Mouse (Mus musculus) ES-Bruce4 (cell line): ENCODE measurements around the gene Dcaf7. TPM values are rescaled to one million over a fixed set of nuclear protein-coding genes. Genes with fewer than 3 reads are reported as not detected.

Experiments used
- H3K27ac ChIP-seq: 2 replicates; pipeline ENCODE4 v1.5.1; 2012; ENCODE audit warnings: low read length, inconsistent platforms; ENCODE audit not compliant: insufficient read depth
- H3K27me3 ChIP-seq: 2 replicates; pipeline ENCODE4 v1.6.1; 2012; ENCODE audit warnings: mild to moderate bottlenecking, low read length, inconsistent platforms; ENCODE audit not compliant: control insufficient read depth, poor library complexity, insufficient read depth, severe bottlenecking
- H3K36me3 ChIP-seq: 2 replicates; pipeline ENCODE4 v1.6.1; 2012; ENCODE audit warnings: inconsistent platforms, mild to moderate bottlenecking, low read length, moderate library complexity; ENCODE audit not compliant: control insufficient read depth, poor library complexity, insufficient read depth, severe bottlenecking
- H3K4me1 ChIP-seq: one replicate; pipeline ENCODE4 v1.8.1; 2011; ENCODE audit warnings: low read length; ENCODE audit not compliant: control insufficient read depth, insufficient read depth
- H3K4me3 ChIP-seq: 2 replicates; pipeline ENCODE4 v1.5.1; 2011; ENCODE audit warnings: low read depth, mild to moderate bottlenecking, low read length
- H3K9ac ChIP-seq: 2 replicates; pipeline ENCODE4 v1.6.1; 2012; ENCODE audit warnings: low read depth, mild to moderate bottlenecking, inconsistent platforms; ENCODE audit not compliant: poor library complexity, severe bottlenecking
- H3K9me3 ChIP-seq: replicated peaks from 2 replicates; pipeline ENCODE4 v1.6.1; 2012; ENCODE audit warnings: mild to moderate bottlenecking, low read length, inconsistent platforms; ENCODE audit not compliant: control insufficient read depth, poor library complexity, insufficient read depth, severe bottlenecking
- CTCF ChIP-seq: IDR thresholded peaks from one replicate; pipeline ENCODE4 v1.8.1; 2011; ENCODE audit warnings: low read depth, low read length
- EP300 ChIP-seq: IDR thresholded peaks from 2 replicates; pipeline ENCODE4 v1.6.1; 2011; ENCODE audit warnings: low read depth, low read length; ENCODE audit not compliant: insufficient read depth
- POLR2A ChIP-seq: IDR thresholded peaks from one replicate; pipeline ENCODE4 v1.8.1; 2011; ENCODE audit warnings: low read length; ENCODE audit not compliant: insufficient read depth
- polyA plus RNA-seq: library from polyadenylated mRNA; stranded (reverse); fragments of >200 nt; gene quantifications from 2 replicates; pipeline ENCODE4 v1.2.4, GENCODE M21; 2011; ENCODE audit warnings: low read depth; ENCODE audit not compliant: missing spikeins, insufficient read depth, insufficient read length

Dcaf7 gene
- polyA plus RNA-seq, 1 experiment: 48.9 TPM

- Histone ChIP-seq H3K27me3 (no peaks in the 10 kb centered on the region), H3K27ac (peak overlapping the region; percentile 69), H3K9me3 (0 out of 2 replicates have a peak, but pooled peaks cover 3% of the 10 kb centered on the region), H3K9ac (peak overlapping the region; percentile 41), H3K4me3 (peak overlapping the region; percentile 85), H3K4me1 (no peaks in the 10 kb centered on the region), H3K36me3 (no peaks in the 10 kb centered on the region)
- TF ChIP-seq POLR2A (no peak), CTCF (no peak), EP300 (no peak)
Measured at GRCm38 (mm10) chr11:106033491-106033919, 3.2 kb upstream of the Dcaf7 start.

GRCm38 (mm10) chr11:106034986-106035385 lies 1.7 kb upstream of the Dcaf7 start:
- H3K9ac ChIP-seq: no peak overlapping the region
- no peaks in the 10 kb centered on the region for H3K27me3 ChIP-seq
- no peaks in the 10 kb centered on the region for H3K4me1 ChIP-seq
- H3K36me3 ChIP-seq: no peaks in the 10 kb centered on the region
- TF ChIP-seq CTCF (no peak), EP300 (no peak), POLR2A (no peak)
- H3K4me3 ChIP-seq: no peak overlapping the region
- 0 out of 2 replicates have a peak, but pooled peaks cover 3% of the 10 kb centered on the region for H3K9me3 ChIP-seq
- H3K27ac ChIP-seq: no peak overlapping the region

- peak overlapping the region; percentile 89 for H3K9ac ChIP-seq
- H3K4me1 ChIP-seq: no peaks in the 10 kb centered on the region
- no peaks in the 10 kb centered on the region for H3K36me3 ChIP-seq
- no peaks in the 10 kb centered on the region for H3K9me3 ChIP-seq
- TF ChIP-seq POLR2A (no peak), EP300 (no peak), CTCF (no peak)
- H3K27ac ChIP-seq: no peak overlapping the region; the same call in 1 of the 2 replicates
- peak overlapping the region; percentile 87 for H3K4me3 ChIP-seq
- no peaks in the 10 kb centered on the region for H3K27me3 ChIP-seq
Measured at GRCm38 (mm10) chr11:106037418-106037751, 713 bp downstream of the Dcaf7 start.

GRCm38 (mm10) chr11:106044349-106044748 lies 7.7 kb downstream of the Dcaf7 start:
- peaks cover 2% of the 10 kb centered on the region for H3K4me1 ChIP-seq

GRCm38 (mm10) chr11:106045256-106045655 lies 8.6 kb downstream of the Dcaf7 start:
- H3K9ac ChIP-seq: no peak overlapping the region
- TF ChIP-seq CTCF (no peak), EP300 (no peak), POLR2A (no peak)
- peaks cover 5% of the 10 kb centered on the region for H3K36me3 ChIP-seq
- no peak overlapping the region for H3K27ac ChIP-seq
- no peak overlapping the region for H3K4me3 ChIP-seq
- peaks cover 2% of the 10 kb centered on the region for H3K4me1 ChIP-seq
- no peaks in the 10 kb centered on the region for H3K27me3 ChIP-seq
- no peaks in the 10 kb centered on the region for H3K9me3 ChIP-seq

More at GRCm38 (mm10) chr11:106044349-106044748, 7.7 kb downstream of the Dcaf7 start:
- Histone ChIP-seq H3K36me3 (peaks cover 5% of the 10 kb centered on the region), H3K27me3 (no peaks in the 10 kb centered on the region), H3K9ac (no peak overlapping the region), H3K4me3 (no peak overlapping the region), H3K9me3 (no peaks in the 10 kb centered on the region), H3K27ac (no peak overlapping the region)
- TF ChIP-seq EP300 (no peak), CTCF (no peak), POLR2A (no peak)

- Histone ChIP-seq H3K27ac (no peak overlapping the region), H3K9me3 (no peaks in the 10 kb centered on the region), H3K4me3 (no peak overlapping the region), H3K36me3 (peaks cover 7% of the 10 kb centered on the region), H3K27me3 (no peaks in the 10 kb centered on the region), H3K9ac (no peak overlapping the region), H3K4me1 (peaks cover 2% of the 10 kb centered on the region)
- no peak for TF ChIP-seq POLR2A
- no peak for TF ChIP-seq CTCF
- TF ChIP-seq EP300: no peak
Measured at GRCm38 (mm10) chr11:106045780-106046179, 9.1 kb downstream of the Dcaf7 start.

GRCm38 (mm10) chr11:106046584-106046983 lies 9.9 kb downstream of the Dcaf7 start:
- no peak overlapping the region for H3K4me3 ChIP-seq
- TF ChIP-seq EP300: no peak
- no peaks in the 10 kb centered on the region for H3K27me3 ChIP-seq
- H3K9ac ChIP-seq: no peak overlapping the region
- no peak overlapping the region for H3K27ac ChIP-seq
- H3K9me3 ChIP-seq: no peaks in the 10 kb centered on the region
- H3K36me3 ChIP-seq: peaks cover 13% of the 10 kb centered on the region
- H3K4me1 ChIP-seq: peaks cover 2% of the 10 kb centered on the region
